Mouse (Mus musculus) layer of hippocampus, adult 2 months (tissue): Measurements from ENCODE around the gene Zdhhc9. TPM values are rescaled to one million over a fixed set of nuclear protein-coding genes. Genes with fewer than 3 reads are reported as not detected.

Experiments used
- DNase-seq, 2 experiments: peaks; one replicate each; pipeline ENCODE4 v3.0.0; 2022; ENCODE audit warnings: low spot score in 2 of 2
- H3K27ac ChIP-seq: fragments of 200-600 bp; 2 replicates; pipeline ENCODE4 v1.8.1; 2022
- H3K4me3 ChIP-seq: fragments of 200-600 bp; 2 replicates; pipeline ENCODE4 v1.8.1; 2022; ENCODE audit warnings: mild to moderate bottlenecking
- CTCF ChIP-seq: fragments of 200-600 bp; conservative IDR thresholded peaks from 2 replicates; pipeline ENCODE4 v1.8.1; 2022; ENCODE audit warnings: antibody characterized with exemption, mild to moderate bottlenecking, moderate library complexity
- total RNA-seq, 2 experiments: library from RNA; stranded (reverse); gene quantifications; 2 replicates each; pipeline ENCODE4 v1.2.3; 2021

Zdhhc9 gene
- total RNA-seq, 2 experiments from 2014 or later: 41.3 to 41.6 TPM

DNA sequence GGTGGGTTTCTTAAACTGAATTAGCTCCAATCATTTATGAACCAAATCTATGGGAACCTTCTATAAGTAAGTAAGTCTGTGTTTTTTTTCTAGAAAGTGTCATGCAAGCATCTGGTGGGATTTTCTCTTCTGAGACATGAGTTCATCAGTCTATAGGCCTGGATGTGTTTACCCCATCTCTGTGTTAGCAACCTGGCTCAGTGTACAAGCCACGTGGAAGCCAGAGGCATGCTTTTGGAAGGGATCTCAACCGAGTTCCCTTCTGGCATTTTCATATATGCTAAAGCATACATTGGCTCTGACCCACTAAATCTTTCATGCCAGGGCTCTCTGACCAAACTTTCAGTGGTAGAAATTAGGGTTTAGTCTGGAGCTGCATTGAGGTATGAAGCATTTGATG is 54.7 kb downstream of the Zdhhc9 start:
- Histone ChIP-seq H3K27ac (no peak overlapping the region), H3K4me3 (no peak overlapping the region)
- no peak for TF ChIP-seq CTCF
- DNase-seq: no peak

DNA sequence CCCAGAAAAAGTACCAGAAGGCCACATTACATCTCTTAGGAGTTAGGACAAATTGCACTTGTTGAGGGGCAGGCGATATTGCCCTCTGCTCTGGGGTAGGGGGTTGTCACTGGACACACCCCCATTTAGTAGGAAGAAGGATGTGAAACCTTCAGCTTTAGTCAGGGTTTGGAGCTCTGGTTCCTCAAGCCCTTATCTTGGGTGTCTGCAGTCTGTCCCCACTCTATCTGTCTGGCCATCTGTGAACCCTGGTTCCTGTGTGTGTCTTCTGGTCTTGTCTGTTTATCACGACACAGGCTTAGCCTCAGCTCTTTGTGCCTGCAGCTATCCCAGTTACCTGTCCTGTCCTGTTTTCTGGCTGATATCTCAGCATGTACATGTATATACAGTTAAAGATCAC is 55.3 kb downstream of the Zdhhc9 start:
- no peak for DNase-seq
- H3K27ac ChIP-seq: no peak overlapping the region
- H3K4me3 ChIP-seq: no peak overlapping the region
- TF ChIP-seq CTCF: no peak

DNA sequence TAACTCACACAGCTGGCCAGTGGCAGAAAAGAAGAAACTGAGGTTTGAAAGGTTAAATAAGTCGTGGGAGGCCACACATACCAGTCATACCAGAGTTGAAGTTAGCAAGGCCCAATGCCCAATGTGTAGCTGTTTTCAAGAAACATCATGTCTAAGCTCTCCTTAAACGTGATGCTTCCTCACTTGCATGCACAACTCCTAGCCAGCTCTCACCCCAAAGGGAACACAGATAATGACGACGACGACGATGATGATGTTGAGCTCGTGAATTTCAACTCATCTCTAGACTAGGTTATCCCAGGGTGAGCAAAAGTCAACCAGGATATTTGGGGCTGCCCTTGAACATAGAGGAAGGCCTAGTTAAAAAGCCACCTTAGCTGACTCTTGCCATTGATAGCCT is 56.6 kb downstream of the Zdhhc9 start:
- Histone ChIP-seq H3K4me3 (no peak overlapping the region), H3K27ac (no peak overlapping the region)
- DNase-seq: no peak
- TF ChIP-seq CTCF: no peak

DNA sequence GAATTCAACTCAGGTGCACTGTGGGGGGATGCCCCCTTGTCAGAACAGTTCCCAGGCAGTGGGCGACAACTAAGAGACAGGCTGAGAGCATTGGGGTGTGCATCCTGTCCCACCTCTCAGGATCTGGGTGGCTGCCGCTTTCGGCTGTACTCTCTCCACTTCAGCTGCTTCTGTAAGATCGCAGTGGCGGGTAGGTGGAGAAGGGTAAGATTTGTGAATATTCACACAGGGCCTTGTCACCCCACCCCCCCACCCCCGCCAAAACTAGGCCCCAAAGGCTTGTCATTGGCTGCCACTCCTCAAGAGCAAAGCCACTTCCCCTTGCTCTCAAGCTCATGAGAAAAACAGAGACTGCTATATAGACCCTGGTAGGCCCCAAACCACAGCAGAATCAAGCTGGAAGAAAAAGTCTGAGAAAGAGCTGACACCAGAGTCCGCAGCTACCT is 60.9 kb downstream of the Zdhhc9 start:
- no peak for DNase-seq
- H3K27ac ChIP-seq: no peak overlapping the region
- H3K4me3 ChIP-seq: no peak overlapping the region
- TF ChIP-seq CTCF: no peak

DNA sequence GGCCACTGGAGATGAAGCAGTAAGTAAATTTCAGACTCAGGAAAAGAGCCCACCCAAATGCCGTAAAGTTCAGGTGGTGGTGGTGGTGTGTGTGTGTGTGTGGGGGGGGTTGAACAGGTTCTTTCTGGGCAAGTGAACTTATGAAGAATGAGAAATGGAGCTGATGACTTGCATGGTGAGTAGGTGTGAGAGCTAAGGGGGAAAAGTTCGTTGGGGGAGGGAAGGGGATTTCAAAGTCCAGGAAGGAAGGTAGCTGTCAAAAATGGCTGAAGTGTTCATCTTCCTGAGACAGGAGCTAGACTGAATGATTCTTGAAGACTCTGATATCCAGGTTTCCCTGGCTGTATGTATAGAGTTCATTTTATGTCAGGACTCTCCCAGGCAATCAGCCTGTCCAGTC is 61.5 kb downstream of the Zdhhc9 start:
- TF ChIP-seq CTCF: no peak
- H3K4me3 ChIP-seq: no peak overlapping the region
- no peak overlapping the region for H3K27ac ChIP-seq
- no peak for DNase-seq

DNA sequence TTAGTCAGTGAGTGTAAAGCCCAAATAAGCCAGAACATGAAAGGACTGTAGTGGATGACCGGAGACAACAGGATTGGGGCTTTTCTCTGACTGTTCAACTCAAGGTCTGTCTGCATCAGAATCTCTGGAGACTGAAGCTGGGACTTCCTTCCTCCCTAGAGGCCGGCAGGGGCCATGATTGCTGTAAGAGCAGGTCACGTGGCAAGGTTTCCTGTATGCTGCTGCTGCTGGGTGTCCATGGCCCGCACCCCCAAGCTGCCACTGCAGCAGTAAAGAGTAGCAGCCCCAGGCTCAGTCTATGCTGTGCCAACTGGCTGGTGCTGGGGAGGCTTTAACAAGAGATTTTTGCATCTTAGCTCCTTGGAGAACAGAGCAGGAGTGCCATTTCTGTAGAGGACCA is 62.4 kb downstream of the Zdhhc9 start, which contains the start of gene Sash3:
TSS of gene Sash3 (plus strand) at position 175 of the 400 bp plus-strand sequence.
- no peak for DNase-seq
- no peak within 1 kb of the TSS; the same call in 1 of the 2 replicates for H3K4me3 ChIP-seq
- TF ChIP-seq CTCF: no peak
- no peak within 1 kb of the TSS for H3K27ac ChIP-seq

DNA sequence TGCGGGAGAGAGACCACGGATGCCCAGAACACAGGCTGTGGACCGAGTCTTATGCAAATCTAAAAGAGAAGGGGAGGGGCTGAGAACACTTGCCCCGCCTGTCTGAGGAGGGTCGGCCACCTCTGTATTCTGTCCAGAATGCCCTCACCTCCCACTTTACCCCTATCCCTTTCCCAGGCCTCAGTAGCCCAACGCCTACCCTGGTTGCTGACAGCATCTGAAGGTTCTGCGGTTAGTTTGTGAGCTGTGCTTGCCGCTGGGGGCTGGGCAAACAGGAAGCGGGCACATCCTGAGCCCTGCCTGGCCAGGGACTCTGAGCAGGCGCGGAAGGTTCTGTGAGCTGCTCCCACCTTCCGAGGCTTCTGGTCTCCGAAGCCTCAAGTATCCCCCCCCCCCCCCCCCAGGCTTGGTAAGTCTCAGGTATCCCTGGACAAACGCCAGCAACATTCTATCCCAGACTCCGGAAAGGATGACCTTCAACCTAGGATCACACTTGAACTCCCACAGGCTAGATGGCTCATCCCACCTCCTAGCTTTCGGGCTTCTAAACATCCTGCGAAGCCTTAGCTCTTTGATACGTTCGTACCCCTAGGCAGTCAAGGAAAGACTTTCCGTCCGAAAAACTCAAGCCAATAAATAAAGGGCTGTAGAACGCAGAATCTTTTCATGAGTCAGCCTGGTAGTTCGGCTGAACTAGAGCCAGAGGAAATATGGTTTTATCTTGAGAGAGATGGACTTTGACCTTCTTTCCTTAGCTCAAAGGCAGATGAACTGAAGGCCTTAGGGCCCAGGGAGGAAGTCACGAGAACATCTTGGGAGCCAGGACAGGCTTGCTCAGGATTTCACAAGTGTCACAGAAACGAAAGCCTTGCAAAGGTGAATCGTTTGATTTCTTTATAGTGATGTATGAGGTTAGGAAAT is 65.0 kb downstream of the Zdhhc9 start:
- TF ChIP-seq CTCF: no peak
- DNase-seq: no peak
- no peak overlapping the region for H3K27ac ChIP-seq
- H3K4me3 ChIP-seq: no peak overlapping the region

DNA sequence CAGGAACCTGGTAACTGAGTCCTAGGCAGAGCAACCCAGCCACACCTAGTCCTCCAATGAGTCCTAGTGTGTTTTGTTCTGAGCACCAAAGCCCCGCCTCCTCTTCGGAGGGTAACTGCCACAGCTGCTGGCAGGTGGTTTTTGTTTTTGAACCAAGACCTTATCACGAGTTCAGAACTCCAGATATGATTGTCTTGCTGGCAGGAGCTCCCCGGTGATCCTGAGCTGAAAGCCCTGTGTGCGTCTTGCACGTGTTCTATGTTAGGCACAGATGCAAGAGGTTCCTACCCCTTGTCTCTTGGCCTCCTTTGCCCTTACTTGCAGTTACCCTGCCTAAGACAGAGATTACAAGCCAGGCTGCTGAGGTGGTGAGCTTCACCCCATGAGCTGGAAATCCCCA is 67.2 kb downstream of the Zdhhc9 start:
- H3K4me3 ChIP-seq: no peak overlapping the region
- TF ChIP-seq CTCF: no peak
- H3K27ac ChIP-seq: no peak overlapping the region
- DNase-seq: no peak

DNA sequence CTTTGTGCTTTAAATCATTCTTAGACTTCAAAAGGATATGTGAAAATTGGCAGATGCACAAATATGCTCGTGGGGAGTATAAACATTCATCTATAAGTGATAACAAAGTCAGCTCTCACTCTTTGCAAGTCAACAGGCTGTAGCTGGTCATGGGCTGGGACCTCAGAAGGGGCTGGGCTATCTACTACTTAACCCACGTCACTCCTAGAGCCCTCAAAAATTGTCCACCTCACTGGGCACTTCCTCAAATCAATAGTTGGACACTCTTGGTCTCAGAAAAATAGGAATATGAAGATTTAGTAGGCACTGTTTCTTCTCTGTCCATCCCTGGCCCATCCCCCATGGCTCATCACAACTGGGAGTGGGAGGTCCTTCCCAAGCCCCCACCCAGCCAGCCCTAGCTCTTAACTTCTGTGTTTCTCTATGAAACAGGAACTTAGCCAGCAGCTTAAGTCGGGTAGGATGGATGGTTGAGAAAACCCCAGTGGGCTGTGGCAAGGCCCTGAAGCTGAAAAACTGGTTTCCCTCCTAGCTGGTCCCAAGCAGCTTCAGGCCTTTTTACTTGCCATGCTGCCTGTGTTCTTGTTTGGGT is 68.3 kb downstream of the Zdhhc9 start:
- H3K4me3 ChIP-seq: no peak overlapping the region
- no peak for TF ChIP-seq CTCF
- H3K27ac ChIP-seq: no peak overlapping the region
- DNase-seq: no peak

DNA sequence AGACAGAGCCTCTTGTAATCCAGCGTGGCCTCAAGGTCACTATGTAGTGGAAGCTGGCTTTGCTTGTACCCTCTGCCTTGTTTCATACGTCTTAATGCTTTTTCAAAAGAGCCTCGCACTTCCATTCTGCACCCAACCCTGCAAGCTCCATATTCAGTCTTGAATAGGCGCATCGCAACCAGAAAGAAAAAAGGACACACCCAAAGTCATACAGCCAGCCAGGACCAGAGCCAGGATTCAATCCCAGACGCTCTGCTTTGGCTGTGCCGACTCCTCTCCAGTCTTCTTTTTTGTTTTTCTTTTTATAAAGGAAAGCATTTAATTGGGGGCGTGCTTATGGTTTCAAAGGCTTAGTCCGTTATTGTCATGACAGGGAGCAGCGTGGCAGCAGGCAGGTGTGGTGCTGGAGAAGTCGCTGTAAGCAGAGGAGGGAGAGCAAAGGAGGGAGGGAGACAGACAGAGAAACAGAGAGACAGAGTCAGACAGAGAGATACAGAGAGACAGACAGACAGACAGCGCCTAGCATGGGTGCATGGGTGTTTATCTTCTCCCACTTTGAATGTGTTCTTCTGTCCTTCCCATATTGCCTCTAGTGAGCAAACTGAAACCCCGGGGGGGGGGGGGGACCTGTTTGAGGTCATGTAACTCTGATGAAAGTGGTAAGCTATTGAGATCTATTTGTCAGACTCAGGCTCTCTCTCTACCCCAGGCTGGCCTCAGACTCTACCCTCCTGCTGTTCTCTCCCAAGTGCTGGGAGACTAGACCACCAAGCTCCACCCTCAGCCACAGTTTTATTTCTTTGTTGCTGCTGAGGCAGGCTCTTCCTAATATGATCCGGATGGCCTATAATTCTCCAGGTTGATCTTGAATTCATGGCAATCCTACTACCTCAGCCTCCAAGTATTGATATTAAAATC is 69.1 kb downstream of the Zdhhc9 start:
- TF ChIP-seq CTCF: no peak
- Histone ChIP-seq H3K4me3 (no peak overlapping the region), H3K27ac (no peak overlapping the region)
- no peak for DNase-seq

DNA sequence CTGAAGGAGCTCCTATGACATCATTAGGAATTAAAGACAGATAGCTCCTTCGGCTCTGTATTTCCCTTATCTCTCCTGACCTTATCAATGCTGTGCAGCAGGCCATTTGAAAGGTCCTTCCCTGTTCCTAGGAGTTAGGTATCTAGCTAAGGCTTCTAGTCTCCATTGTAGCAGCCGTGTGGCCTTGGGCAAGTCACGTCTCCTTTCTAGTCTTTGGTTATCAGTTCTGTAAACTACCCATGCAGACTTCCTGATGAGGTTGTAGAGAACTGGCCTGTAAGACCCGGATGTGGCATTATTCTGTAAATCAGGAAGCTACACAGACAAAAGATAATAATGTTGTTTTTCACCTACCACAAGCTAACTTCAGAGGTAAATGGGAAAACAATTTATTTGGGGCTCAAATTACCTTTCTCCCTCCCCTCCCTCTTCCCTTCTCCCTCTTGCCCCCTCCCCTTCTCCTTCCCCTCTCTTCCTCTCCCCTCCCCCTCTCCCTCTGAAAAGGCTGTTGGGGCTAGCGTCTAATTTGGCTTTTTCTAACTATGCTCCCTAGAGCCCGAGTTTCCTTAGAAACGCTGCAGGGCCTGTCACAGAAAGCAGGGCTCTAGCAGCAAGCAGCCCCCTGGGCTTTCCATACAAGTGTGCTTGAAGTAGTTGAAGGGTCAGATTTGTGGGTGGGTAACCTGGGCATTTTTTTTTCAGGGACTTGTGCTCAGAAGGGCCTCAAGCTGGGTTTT is 70.0 kb downstream of the Zdhhc9 start:
- no peak for TF ChIP-seq CTCF
- H3K4me3 ChIP-seq: no peak overlapping the region
- no peak overlapping the region for H3K27ac ChIP-seq
- no peak for DNase-seq

DNA sequence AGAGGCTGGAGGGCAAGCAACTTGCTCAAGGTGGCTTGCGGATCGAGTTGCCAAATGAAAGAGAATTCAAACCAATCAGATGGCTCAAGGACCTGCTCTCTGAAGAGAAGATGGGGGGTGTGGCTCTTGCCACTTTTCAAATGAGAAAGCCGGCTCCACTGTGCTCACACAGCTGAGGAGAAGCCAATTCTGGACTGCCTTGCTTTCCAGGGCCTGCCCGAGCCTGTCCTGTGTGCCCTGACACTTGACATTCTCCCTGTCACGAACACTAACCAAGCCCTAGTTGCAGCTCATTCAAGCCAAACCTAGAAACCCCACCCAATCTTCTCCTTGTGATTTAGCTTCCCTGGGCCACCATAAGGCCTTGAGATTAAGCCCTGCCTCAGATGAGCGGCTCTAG is 70.7 kb downstream of the Zdhhc9 start:
- Histone ChIP-seq H3K4me3 (no peak overlapping the region), H3K27ac (no peak overlapping the region)
- DNase-seq: no peak
- no peak for TF ChIP-seq CTCF
